Mouse (Mus musculus): Measurements from ENCODE around the gene Fam133b. TPM values are rescaled to one million over a fixed set of nuclear protein-coding genes. Genes with fewer than 3 reads are reported as not detected.

The Fam133b gene
- polyA plus RNA-seq, 1 experiment from 2014 or later: 25.0 TPM

DNA sequence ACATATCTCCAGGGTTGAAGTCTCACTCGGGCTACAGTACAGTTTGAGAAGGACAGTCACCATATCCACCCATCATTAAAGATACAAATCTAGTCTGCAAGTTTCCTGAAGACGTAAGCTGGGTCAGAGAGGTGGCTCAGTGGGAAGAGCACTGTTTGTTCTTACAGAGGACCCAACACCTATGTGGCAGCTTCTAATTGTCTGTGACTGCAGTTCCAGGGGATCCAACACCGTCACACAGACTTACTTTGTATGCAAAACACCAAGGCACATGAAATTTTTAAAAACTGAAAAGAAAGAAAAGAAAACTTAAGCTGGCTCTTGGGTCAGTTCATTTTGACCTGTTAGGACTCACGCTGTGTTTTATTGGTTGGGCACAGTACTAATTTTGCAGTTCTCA is 40.3 kb upstream of the Fam133b start:
- H3K4me2 ChIP-seq (replicated peaks): no peak overlapping the region
- H3K9ac ChIP-seq: no peak overlapping the region
- no peaks in the 10 kb centered on the region for H3K27me3 ChIP-seq (ENCODE audit: control insufficient read depth, insufficient read depth, low read length)
- no peak overlapping the region for H3K4me3 ChIP-seq (replicated peaks; ENCODE audit: low read length)
- H3K36me3 ChIP-seq (replicated peaks; ENCODE audit: control insufficient read depth, insufficient read depth): no peaks in the 10 kb centered on the region
- H3K27ac ChIP-seq: no peak overlapping the region
- WGBS: 85% methylated on average over 4 of the region's 4 CpGs
- ATAC-seq (ENCODE audit: low FRiP score): no peak
- no peaks in the 10 kb centered on the region for H3K9me3 ChIP-seq (ENCODE audit: control insufficient read depth, low read length)
- no peaks in the 10 kb centered on the region for H3K4me1 ChIP-seq (replicated peaks; ENCODE audit: control insufficient read depth, insufficient read depth, low read length)
- no peak for DNase-seq (ENCODE audit: low spot score)

DNA sequence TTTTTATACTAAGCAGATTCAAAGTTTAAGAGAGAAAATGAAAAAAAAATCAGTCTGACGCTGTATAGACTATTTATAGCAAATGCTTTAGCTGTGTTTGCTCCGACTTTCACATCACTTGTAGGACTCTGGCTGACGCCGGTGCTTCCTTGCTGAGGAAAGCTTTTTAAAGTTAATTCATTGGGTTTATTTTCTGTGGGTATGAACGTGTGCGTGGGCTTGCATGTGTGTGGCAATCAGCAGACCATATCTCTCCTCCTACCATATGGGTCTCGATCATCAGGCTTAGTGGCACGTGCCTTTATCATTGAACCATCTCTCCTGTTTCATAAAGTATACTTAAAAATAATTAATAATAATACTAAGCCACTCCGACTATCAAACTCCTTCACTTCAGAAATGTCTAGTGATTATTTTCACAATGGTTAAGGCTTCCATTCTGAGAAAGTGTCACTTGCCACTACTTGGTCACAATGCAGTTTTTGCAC is 39.8 kb upstream of the Fam133b start:
- 91% methylated on average over 9 of the region's 9 CpGs for WGBS

DNA sequence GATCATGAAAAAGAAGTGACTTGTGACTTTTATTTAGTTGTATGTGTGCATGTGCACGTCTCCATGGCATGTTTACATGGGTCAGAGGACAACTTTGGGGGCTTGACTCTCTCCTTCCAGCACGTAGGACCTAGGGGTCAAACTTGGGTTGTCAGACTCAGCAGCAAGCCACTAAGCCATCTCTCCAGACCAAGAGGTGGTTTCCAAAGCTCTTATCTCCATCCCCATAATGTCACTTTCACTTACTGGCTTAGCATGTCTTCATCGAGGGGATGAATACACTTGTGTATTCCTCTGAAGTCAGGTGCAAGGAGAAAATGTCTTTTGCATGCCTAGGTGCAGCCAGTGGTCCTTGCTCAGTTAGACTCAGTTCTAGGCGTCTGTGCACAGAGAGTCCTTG is 39.2 kb upstream of the Fam133b start:
- H3K9me3 ChIP-seq (ENCODE audit: control insufficient read depth, low read length): no peaks in the 10 kb centered on the region
- ATAC-seq (ENCODE audit: low FRiP score) (no peak), DNase-seq (ENCODE audit: low spot score) (no peak)
- H3K4me1 ChIP-seq (replicated peaks; ENCODE audit: control insufficient read depth, insufficient read depth, low read length): no peaks in the 10 kb centered on the region
- no peaks in the 10 kb centered on the region for H3K36me3 ChIP-seq (replicated peaks; ENCODE audit: control insufficient read depth, insufficient read depth)
- no peak overlapping the region for H3K4me2 ChIP-seq (replicated peaks)
- no peaks in the 10 kb centered on the region for H3K27me3 ChIP-seq (ENCODE audit: control insufficient read depth, insufficient read depth, low read length)
- 70% methylated on average over 4 of the region's 4 CpGs for WGBS
- H3K4me3 ChIP-seq (replicated peaks; ENCODE audit: low read length): no peak overlapping the region
- no peak overlapping the region for H3K27ac ChIP-seq
- H3K9ac ChIP-seq: no peak overlapping the region

More for the DNA sequence above, 39.8 kb upstream of the Fam133b start:
- no peaks in the 10 kb centered on the region for H3K36me3 ChIP-seq (replicated peaks; ENCODE audit: control insufficient read depth, insufficient read depth)
- H3K9me3 ChIP-seq (ENCODE audit: control insufficient read depth, low read length): no peaks in the 10 kb centered on the region
- DNase-seq (ENCODE audit: low spot score): no peak
- no peak overlapping the region for H3K4me2 ChIP-seq (replicated peaks)
- no peak overlapping the region for H3K27ac ChIP-seq
- ATAC-seq (ENCODE audit: low FRiP score): no peak
- H3K9ac ChIP-seq: no peak overlapping the region
- no peaks in the 10 kb centered on the region for H3K4me1 ChIP-seq (replicated peaks; ENCODE audit: control insufficient read depth, insufficient read depth, low read length)
- H3K27me3 ChIP-seq (ENCODE audit: control insufficient read depth, insufficient read depth, low read length): no peaks in the 10 kb centered on the region
- no peak overlapping the region for H3K4me3 ChIP-seq (replicated peaks; ENCODE audit: low read length)

DNA sequence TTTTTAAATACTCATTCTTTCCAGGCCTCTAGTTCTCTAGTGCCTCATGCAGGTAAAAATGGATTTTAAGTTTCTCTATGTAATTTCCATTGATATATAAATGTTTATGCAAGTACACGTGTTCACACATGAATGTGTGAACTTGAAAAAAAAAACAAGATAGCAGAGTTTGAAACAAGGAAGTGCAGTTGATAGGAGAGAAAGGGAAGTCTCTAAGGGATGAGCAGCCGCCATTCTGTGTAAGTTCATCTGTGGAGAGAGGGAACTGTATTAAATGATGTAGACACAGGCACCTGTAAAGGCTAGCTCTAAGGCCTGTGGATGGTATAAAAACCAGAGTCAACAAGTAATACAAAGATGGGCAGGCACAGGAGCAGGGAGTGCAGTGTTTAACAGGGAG is 38.1 kb upstream of the Fam133b start:
- Histone ChIP-seq H3K27me3 (ENCODE audit: control insufficient read depth, insufficient read depth, low read length) (no peaks in the 10 kb centered on the region), H3K4me1 (replicated peaks; ENCODE audit: control insufficient read depth, insufficient read depth, low read length) (no peaks in the 10 kb centered on the region), H3K4me3 (replicated peaks; ENCODE audit: low read length) (no peak overlapping the region), H3K9me3 (ENCODE audit: control insufficient read depth, low read length) (no peaks in the 10 kb centered on the region), H3K9ac (no peak overlapping the region), H3K36me3 (replicated peaks; ENCODE audit: control insufficient read depth, insufficient read depth) (no peaks in the 10 kb centered on the region), H3K27ac (no peak overlapping the region), H3K4me2 (replicated peaks) (no peak overlapping the region)
- WGBS: 77% methylated on average over 2 of the region's 2 CpGs
- DNase-seq (ENCODE audit: low spot score) (no peak), ATAC-seq (ENCODE audit: low FRiP score) (no peak)

DNA sequence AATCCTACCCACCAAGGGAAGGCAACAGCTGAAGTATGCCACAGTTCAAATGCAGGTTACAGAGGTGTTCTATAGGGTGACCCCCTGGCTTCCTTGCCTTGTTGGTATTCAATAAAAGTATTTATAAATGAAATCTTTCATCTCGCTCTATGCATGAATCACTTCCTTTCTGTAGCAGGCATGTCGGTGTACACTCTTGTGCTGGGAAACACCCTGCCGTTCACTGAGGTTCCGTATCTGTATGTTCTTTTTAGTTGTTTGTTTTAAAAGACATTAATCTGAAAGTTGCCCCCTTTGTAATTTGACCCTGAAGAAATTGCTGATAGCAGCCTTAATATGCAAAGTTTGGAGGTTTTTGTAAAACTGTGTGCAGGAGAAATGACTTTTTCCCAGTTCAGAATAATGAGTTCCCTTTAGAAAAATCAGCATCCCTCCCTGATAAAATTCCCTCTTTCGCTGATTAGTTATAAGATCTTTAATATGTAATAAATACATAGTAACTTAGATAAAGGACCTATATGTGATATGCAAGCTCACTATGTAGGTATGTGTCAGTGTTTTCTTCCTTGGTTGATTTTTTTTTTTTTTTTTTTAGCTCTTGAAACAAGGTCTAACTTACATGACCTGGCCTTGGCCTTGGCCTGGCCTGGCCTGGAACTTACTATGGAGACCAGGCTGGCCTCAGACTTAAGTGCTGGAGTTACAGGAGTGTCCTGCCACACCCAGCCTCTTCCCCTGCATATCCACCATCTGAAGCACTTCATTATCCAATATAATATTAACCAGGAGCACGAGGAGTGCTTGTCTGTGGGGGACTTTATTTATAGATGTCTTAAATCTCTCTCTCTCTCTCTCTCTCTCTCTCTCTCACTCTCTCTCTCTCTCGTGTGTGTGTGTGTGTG is 34.9 kb upstream of the Fam133b start:
- DNase-seq (ENCODE audit: low spot score) (no peak), ATAC-seq (ENCODE audit: low FRiP score) (no peak)
- Histone ChIP-seq H3K36me3 (replicated peaks; ENCODE audit: control insufficient read depth, insufficient read depth) (no peaks in the 10 kb centered on the region), H3K9me3 (ENCODE audit: control insufficient read depth, low read length) (no peaks in the 10 kb centered on the region), H3K27me3 (ENCODE audit: control insufficient read depth, insufficient read depth, low read length) (no peaks in the 10 kb centered on the region), H3K27ac (no peak overlapping the region), H3K4me1 (replicated peaks; ENCODE audit: control insufficient read depth, insufficient read depth, low read length) (no peaks in the 10 kb centered on the region), H3K4me3 (replicated peaks; ENCODE audit: low read length) (no peak overlapping the region), H3K9ac (no peak overlapping the region), H3K4me2 (replicated peaks) (no peak overlapping the region)
- 85% methylated on average over 6 of the region's 7 CpGs for WGBS

DNA sequence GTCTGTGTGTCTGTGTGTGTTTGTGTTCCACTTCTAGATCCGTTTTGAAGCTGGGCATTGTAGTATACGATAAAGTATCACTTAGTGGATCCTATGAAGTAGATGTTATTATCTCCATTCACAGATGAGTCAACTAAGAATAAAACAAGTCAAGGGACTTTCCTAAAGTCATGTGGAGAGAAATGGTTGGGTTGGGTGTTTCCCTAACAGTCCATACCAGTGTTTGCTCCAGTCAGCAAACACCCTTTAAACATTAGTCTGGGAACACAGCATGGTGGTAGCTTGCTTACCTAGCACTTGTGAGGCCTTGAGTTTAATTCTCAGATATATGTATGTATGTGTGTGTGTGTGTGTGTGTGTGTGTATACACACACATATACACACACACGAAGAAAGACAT is 34.1 kb upstream of the Fam133b start:
- Histone ChIP-seq H3K36me3 (replicated peaks; ENCODE audit: control insufficient read depth, insufficient read depth) (no peaks in the 10 kb centered on the region), H3K27ac (no peak overlapping the region), H3K4me3 (replicated peaks; ENCODE audit: low read length) (no peak overlapping the region), H3K9me3 (ENCODE audit: control insufficient read depth, low read length) (no peaks in the 10 kb centered on the region), H3K4me1 (replicated peaks; ENCODE audit: control insufficient read depth, insufficient read depth, low read length) (no peaks in the 10 kb centered on the region), H3K9ac (no peak overlapping the region), H3K4me2 (replicated peaks) (no peak overlapping the region), H3K27me3 (ENCODE audit: control insufficient read depth, insufficient read depth, low read length) (no peaks in the 10 kb centered on the region)
- 95% methylated on average over 3 of the region's 3 CpGs for WGBS
- DNase-seq (ENCODE audit: low spot score) (no peak), ATAC-seq (ENCODE audit: low FRiP score) (no peak)

DNA sequence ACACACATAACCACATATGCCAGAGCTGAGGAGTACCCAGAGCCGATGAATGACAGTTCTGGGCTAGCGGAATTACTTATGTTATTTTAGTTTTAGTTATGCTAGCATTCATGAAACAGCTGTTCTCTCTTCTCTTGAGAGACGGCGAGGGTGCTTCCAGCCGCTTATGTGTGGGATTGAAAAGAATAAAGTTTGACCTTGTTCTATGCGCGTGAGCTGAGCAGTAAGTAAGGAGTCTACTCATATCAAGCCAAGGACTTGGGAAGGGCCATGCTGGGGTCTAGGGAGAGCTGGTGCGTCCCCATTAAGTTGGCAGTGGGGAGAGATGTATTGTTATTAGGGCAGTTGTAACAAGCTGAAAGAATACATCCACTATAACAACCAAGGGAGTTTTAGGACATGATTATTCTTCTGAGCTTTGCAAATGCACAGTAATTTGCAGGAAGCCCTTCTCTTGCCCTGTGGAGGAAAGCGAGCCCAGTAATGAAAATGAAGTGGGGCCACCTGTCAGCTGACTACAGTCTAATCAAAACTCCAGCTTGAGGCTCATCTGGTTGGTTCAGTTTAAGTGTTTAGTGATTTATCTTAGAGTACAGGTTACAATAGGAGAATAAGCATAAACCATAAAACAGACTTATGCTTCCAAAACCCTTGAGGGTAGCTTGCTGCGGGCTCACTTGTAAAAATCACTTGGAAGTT is 32.4 kb upstream of the Fam133b start:
- no peak overlapping the region for H3K4me2 ChIP-seq (replicated peaks)
- H3K9ac ChIP-seq: no peak overlapping the region
- H3K27me3 ChIP-seq (ENCODE audit: control insufficient read depth, insufficient read depth, low read length): no peaks in the 10 kb centered on the region
- H3K36me3 ChIP-seq (replicated peaks; ENCODE audit: control insufficient read depth, insufficient read depth): no peaks in the 10 kb centered on the region
- 81% methylated on average over 10 of the region's 10 CpGs for WGBS
- H3K27ac ChIP-seq: no peak overlapping the region
- DNase-seq (ENCODE audit: low spot score): no peak
- ATAC-seq (ENCODE audit: low FRiP score): no peak
- H3K4me3 ChIP-seq (replicated peaks; ENCODE audit: low read length): no peak overlapping the region
- H3K9me3 ChIP-seq (ENCODE audit: control insufficient read depth, low read length): no peaks in the 10 kb centered on the region
- no peaks in the 10 kb centered on the region for H3K4me1 ChIP-seq (replicated peaks; ENCODE audit: control insufficient read depth, insufficient read depth, low read length)

DNA sequence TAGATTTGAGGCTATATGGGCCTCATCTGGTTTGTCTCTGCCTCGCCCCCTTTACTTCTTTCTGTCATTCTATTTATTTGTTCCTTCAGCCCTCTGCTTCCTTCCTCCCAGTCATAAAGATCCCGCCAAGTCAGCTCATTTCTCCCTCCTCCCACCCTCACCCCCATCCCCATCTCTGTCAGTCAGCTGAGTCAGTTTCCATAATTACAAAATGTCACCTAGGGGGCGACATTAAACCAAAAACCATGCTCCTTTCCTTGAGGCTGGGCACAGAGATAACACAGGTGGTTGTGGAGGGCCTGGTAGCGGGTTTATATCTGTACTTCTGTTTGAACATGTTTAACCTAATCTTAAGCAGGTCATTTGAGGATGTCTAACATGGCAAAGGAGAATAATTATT is 31.0 kb upstream of the Fam133b start:
- no peak overlapping the region for H3K9ac ChIP-seq
- WGBS: 55% methylated on average over 4 of the region's 4 CpGs
- H3K4me3 ChIP-seq (replicated peaks; ENCODE audit: low read length): no peak overlapping the region
- H3K9me3 ChIP-seq (ENCODE audit: control insufficient read depth, low read length): no peaks in the 10 kb centered on the region
- H3K27ac ChIP-seq: no peak overlapping the region
- no peaks in the 10 kb centered on the region for H3K27me3 ChIP-seq (ENCODE audit: control insufficient read depth, insufficient read depth, low read length)
- ATAC-seq (ENCODE audit: low FRiP score) (no peak), DNase-seq (ENCODE audit: low spot score) (no peak)
- H3K36me3 ChIP-seq (replicated peaks; ENCODE audit: control insufficient read depth, insufficient read depth): no peaks in the 10 kb centered on the region
- no peak overlapping the region for H3K4me2 ChIP-seq (replicated peaks)
- H3K4me1 ChIP-seq (replicated peaks; ENCODE audit: control insufficient read depth, insufficient read depth, low read length): no peaks in the 10 kb centered on the region

DNA sequence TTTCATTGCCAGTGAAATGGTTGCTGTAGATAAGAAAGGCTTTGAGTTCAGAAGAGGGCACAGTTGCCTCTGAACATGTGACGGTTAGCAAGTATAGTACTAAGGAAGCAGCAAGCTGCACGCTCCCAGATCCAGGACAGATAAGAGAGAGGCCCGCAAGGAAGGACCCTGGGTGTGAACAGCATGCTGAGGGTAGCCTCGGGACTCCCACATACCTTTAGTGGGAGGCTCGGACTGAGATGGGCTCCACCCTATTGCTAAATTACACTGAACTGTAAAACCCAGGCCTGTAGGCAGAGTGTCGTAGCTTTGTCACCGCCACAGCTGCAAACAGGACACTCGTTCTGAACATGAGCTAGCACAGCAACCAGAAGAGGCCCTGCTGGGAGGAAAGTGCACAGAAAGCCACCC is 28.7 kb upstream of the Fam133b start:
- no peak for DNase-seq (ENCODE audit: low spot score)
- Histone ChIP-seq H3K27ac (no peak overlapping the region), H3K36me3 (replicated peaks; ENCODE audit: control insufficient read depth, insufficient read depth) (no peaks in the 10 kb centered on the region), H3K4me3 (replicated peaks; ENCODE audit: low read length) (no peak overlapping the region), H3K4me1 (replicated peaks; ENCODE audit: control insufficient read depth, insufficient read depth, low read length) (no peaks in the 10 kb centered on the region), H3K27me3 (ENCODE audit: control insufficient read depth, insufficient read depth, low read length) (no peaks in the 10 kb centered on the region), H3K4me2 (replicated peaks) (no peak overlapping the region), H3K9me3 (ENCODE audit: control insufficient read depth, low read length) (no peaks in the 10 kb centered on the region), H3K9ac (no peak overlapping the region)
- ATAC-seq (ENCODE audit: low FRiP score): no peak
- 75% methylated on average over 8 of the region's 8 CpGs for WGBS
